Mouse (Mus musculus): ENCODE data around the gene Lima1.
"Not testable (repeated sequence)": the region's sequence is repeated elsewhere in the genome, so short reads cannot be mapped to it uniquely, and the experiment has no call there.

- TF ChIP-seq POLR2A, CTCF (IDR thresholded peaks at IDR 0.05; ENCODE audit: extremely low read depth, insufficient read depth, low read length): not testable (repeated sequence)
Measured at GRCm38 (mm10) chr15:99887130-99887529, 11.9 kb upstream of the Lima1 start.

Data from cortical plate, adult 2 months (tissue).